Mouse (Mus musculus) heart, embryonic 11.5 days (tissue): ENCODE results near the gene Arhgap35. TPM values are rescaled to one million over a fixed set of nuclear protein-coding genes. Genes with fewer than 3 reads are reported as not detected.
A peak's percentile ranks its signal among the peaks of the same experiment; 100 is the strongest.

Source experiments
- ATAC-seq: fragments of 200-750 bp; cut with Nextera tagmentation; replicated peaks from 2 replicates; pipeline ENCODE4 v1.8.0; 2017; ENCODE audit warnings: moderate library complexity; ENCODE audit not compliant: insufficient number of reproducible peaks, low FRiP score, low TSS enrichment
- H3K27ac ChIP-seq: fragments of 300-500 bp; sonication (generic); 2 replicates; pipeline ENCODE4 v1.5.1; 2014; ENCODE audit warnings: mild to moderate bottlenecking, low read depth, low read length
- H3K27me3 ChIP-seq: fragments of 300-500 bp; sonication (generic); 2 replicates; pipeline ENCODE4 v1.6.1; 2014; ENCODE audit warnings: mild to moderate bottlenecking, low read length, mixed read lengths; ENCODE audit not compliant: control insufficient read depth, insufficient read depth
- H3K36me3 ChIP-seq: fragments of 300-500 bp; sonication (generic); 2 replicates; pipeline ENCODE4 v1.6.1; 2014; ENCODE audit warnings: mild to moderate bottlenecking, low read length, moderate library complexity, mixed read lengths; ENCODE audit not compliant: control insufficient read depth, insufficient read depth
- H3K4me1 ChIP-seq: fragments of 300-500 bp; sonication (generic); 2 replicates; pipeline ENCODE4 v1.6.1; 2014; ENCODE audit warnings: low read length; ENCODE audit not compliant: control insufficient read depth, insufficient read depth
- H3K4me2 ChIP-seq: fragments of 300-500 bp; sonication (generic); 2 replicates; pipeline ENCODE4 v1.6.1; 2014; ENCODE audit warnings: mild to moderate bottlenecking, moderate library complexity
- H3K4me3 ChIP-seq: fragments of 300-500 bp; sonication (generic); 2 replicates; pipeline ENCODE4 v1.5.1; 2014; ENCODE audit warnings: low read depth, low read length
- H3K9ac ChIP-seq: fragments of 300-500 bp; sonication (generic); 2 replicates; pipeline ENCODE4 v1.6.1; 2014; ENCODE audit warnings: mild to moderate bottlenecking, low read depth, low read length, moderate library complexity
- H3K9me3 ChIP-seq: fragments of 300-500 bp; sonication (generic); replicated peaks from 2 replicates; pipeline ENCODE4 v1.6.1; 2016; ENCODE audit warnings: low read length; ENCODE audit not compliant: control insufficient read depth
- WGBS: fragments of 180-500 bp; shearing (Covaris S2); extraction: QIAGEN DNeasy Blood & Tissue Kit; methylation state at CpG from one replicate; pipeline ENCODE4 v1.1.7; 2014; ENCODE audit not compliant: insufficient replicate concordance; 5-methylcytosine and 5-hydroxymethylcytosine counted together
- polyA plus RNA-seq: library from polyadenylated mRNA; unstranded; fragments of >200 nt; fragmentation: Nextera tagmentation; extraction: Ambion mirVana; gene quantifications from 2 replicates; pipeline ENCODE4 v1.2.1, GENCODE M21; 2014

Arhgap35 gene
- polyA plus RNA-seq, 1 experiment from 2014 or later = 15.9 TPM

DNA sequence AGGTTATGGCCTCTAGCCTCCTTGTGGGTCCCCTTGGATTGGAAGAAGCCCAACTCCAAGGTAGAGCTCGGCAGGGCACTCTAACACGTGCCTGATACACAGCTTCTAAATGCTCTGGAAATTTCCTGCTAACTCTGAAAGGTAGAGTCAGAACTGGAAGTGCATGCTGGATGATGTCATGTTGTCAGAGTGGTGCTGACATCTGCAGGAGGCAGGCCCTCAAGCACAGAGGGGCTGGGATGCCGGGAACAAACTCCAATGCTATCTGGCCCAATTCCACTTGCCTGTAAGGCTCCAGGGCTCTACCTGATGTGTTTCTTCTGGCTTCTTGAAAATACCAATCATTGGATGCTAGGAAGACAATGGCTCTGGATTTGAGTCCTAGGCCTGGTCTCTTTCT lies 89.3 kb downstream of the Arhgap35 start:
- H3K27ac ChIP-seq = peak overlapping the region; percentile 47; the same call in 1 of the 2 replicates
- no peak overlapping the region for H3K4me2 ChIP-seq
- no peaks in the 10 kb centered on the region for H3K36me3 ChIP-seq
- H3K27me3 ChIP-seq = no peaks in the 10 kb centered on the region
- no peak overlapping the region for H3K4me3 ChIP-seq
- H3K9me3 ChIP-seq = no peaks in the 10 kb centered on the region
- ATAC-seq = peak; percentile 59; the same call in 1 of the 2 replicates
- peaks cover 8% of the 10 kb centered on the region for H3K4me1 ChIP-seq
- no peak overlapping the region for H3K9ac ChIP-seq
- 34% methylated on average over 3 of the region's 3 CpGs for WGBS

DNA sequence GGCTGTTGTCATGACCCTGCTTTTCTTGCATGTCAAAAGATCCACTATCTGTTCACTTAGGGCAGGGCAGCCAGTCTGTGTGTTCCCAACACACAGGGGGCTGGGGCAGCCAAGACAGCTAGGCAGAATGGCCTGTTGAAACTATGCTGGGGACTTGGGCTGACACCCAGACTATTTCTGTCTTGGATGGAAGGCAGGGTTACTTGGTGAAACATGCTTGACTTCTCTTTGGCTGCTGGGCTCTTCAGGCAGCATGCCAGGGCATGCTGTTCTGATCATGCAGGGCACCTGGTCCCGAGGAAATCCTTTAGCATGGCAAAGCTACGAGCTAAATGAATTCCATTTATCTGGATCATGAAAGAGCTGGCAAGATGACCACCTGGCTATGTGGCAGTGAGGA lies 90.5 kb downstream of the Arhgap35 start:
- Histone ChIP-seq H3K27ac (no peak overlapping the region), H3K9me3 (no peaks in the 10 kb centered on the region), H3K4me3 (no peak overlapping the region), H3K4me2 (no peak overlapping the region), H3K36me3 (no peaks in the 10 kb centered on the region), H3K27me3 (no peaks in the 10 kb centered on the region), H3K9ac (no peak overlapping the region), H3K4me1 (peaks cover 10% of the 10 kb centered on the region)
- ATAC-seq = no peak
- WGBS = 69% methylated on average over 2 of the region's 2 CpGs

DNA sequence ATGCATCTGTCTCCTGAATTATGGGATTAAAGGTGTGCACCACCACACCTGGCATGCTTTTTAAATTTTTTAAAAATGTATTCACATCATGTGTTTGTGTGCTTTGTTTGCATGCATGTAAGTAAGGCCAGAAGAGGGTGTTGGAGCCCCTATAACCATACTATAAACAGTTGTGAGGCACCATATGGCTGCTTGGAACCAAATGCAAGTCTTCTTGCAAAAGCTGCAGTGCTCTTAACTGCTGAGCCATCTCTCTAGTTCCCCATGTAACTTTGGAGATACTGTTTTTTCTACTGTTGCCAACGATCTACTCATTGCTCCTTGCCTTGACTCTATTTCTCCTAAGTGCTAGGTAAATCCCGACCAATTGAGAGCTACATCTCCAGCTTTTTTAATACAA lies 95.5 kb downstream of the Arhgap35 start:
- no peaks in the 10 kb centered on the region for H3K27me3 ChIP-seq
- H3K27ac ChIP-seq = no peak overlapping the region
- peaks cover 9% of the 10 kb centered on the region for H3K4me1 ChIP-seq
- ATAC-seq = no peak
- H3K4me3 ChIP-seq = no peak overlapping the region
- no peak overlapping the region for H3K4me2 ChIP-seq
- no peaks in the 10 kb centered on the region for H3K36me3 ChIP-seq
- H3K9ac ChIP-seq = no peak overlapping the region
- 90% methylated on average over 2 of the region's 2 CpGs for WGBS
- H3K9me3 ChIP-seq = no peaks in the 10 kb centered on the region

DNA sequence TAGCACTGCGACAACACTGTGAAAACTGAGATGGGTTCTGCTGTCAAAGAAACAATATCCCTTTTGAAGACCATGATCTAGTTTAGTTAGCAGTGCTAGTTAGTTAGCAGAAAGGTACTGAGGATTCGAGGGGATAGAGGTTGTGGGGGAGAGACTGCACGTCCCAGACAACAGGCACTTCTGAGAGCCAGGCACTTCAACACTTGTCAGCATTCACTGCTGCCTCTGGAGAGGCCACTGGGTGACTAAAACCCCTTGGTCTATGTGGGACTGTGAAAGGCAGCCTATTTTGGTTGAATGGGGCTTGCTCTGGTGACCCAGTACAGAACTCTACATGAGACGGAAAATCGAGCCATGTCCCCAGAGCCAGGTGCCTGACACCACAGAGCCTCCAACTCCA lies 97.6 kb downstream of the Arhgap35 start:
- ATAC-seq = no peak
- H3K4me2 ChIP-seq = no peak overlapping the region
- no peak overlapping the region for H3K4me3 ChIP-seq

DNA sequence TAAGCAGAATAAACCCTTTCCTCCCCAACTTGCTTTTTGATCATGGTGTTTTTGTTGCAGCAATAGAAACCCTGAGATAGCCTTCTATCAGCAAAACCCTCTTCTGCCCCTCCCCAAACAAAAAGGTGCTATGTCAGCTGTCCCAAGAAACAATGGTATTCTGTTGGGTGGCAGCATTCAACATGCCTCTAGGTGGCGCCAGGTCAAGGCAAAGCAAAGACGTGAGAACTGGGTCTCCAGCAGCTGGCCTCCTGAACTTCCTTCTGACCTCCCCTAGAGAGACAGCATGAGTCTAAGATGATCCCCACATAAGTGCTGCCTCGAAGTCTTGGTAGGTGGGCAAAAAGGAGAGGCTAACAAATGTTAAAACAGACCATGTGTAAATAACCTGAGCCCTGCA lies 107.5 kb downstream of the Arhgap35 start:
- H3K27ac ChIP-seq = no peak overlapping the region
- H3K4me3 ChIP-seq = no peak overlapping the region
- 17% methylated on average over 3 of the region's 3 CpGs for WGBS
- H3K9me3 ChIP-seq = no peaks in the 10 kb centered on the region
- peaks cover 20% of the 10 kb centered on the region for H3K36me3 ChIP-seq
- no peak overlapping the region for H3K4me2 ChIP-seq
- ATAC-seq = no peak
- H3K4me1 ChIP-seq = no peaks in the 10 kb centered on the region
- no peaks in the 10 kb centered on the region for H3K27me3 ChIP-seq
- no peak overlapping the region for H3K9ac ChIP-seq

More for the DNA sequence above, 97.6 kb downstream of the Arhgap35 start:
- Histone ChIP-seq H3K27ac (peak overlapping the region; percentile 64), H3K36me3 (no peaks in the 10 kb centered on the region; the same call in 1 of the 2 replicates), H3K27me3 (no peaks in the 10 kb centered on the region), H3K4me1 (peaks cover 6% of the 10 kb centered on the region), H3K9ac (no peak overlapping the region), H3K9me3 (no peaks in the 10 kb centered on the region)
- WGBS = 61% methylated on average over 5 of the region's 5 CpGs

DNA sequence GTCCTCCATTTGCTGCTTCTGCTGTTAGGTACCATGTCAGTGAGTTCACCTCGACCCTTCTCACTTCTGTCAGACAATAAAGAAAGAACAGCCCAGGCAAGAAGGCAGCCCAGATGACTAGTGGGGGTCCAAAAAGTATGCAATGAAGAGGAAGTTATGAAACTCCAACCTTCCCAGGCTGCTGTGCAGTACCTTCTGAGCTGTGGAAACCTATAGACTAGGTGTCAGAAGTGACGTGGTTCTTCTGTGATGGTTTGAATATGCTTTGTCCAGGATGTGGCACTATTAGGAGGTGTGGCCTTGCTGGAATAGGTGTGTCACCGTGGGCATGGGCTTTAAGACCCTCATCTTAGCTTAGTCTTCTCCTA lies 109.6 kb downstream of the Arhgap35 start:
- Histone ChIP-seq H3K27me3 (no peaks in the 10 kb centered on the region), H3K9ac (no peak overlapping the region), H3K4me1 (no peaks in the 10 kb centered on the region), H3K4me3 (no peak overlapping the region), H3K36me3 (peaks cover 17% of the 10 kb centered on the region; the same call in 1 of the 2 replicates), H3K4me2 (no peak overlapping the region), H3K27ac (no peak overlapping the region), H3K9me3 (no peaks in the 10 kb centered on the region)
- WGBS = 86% methylated on average over 3 of the region's 3 CpGs
- no peak for ATAC-seq

DNA sequence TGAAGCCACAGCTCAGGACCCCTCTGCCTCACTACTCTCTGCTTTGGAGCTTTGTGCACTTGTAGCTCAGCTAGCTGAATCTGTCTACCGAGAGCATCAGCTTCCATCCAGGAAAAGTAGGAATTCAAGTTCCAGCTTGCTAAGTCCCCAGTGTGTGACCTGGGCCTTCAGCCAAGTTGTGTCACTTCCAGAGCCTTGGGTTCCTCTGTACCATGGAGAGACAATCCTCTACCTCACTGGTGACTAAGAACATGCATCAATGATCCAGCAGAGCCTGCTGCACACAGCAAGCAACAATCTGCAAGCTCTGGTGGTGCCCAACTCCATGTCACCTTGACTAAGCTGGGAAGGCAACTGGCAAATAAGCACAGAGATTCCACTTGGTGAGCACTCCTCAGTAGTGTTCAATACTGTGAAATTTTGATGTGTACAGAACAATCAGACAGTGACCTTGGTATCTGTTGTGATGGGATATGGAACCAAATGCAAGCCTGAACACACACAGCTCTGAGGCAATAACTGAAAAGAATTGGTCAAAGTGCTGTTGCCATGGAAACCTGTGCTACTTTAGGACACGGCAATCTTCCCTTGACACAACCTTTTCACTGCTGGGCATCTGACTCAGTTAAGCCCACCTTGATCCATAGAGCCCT lies 110.1 kb downstream of the Arhgap35 start:
- Histone ChIP-seq H3K9me3 (no peaks in the 10 kb centered on the region), H3K4me2 (no peak overlapping the region), H3K27me3 (no peaks in the 10 kb centered on the region), H3K4me3 (no peak overlapping the region), H3K36me3 (peaks cover 17% of the 10 kb centered on the region; the same call in 1 of the 2 replicates), H3K4me1 (no peaks in the 10 kb centered on the region), H3K9ac (no peak overlapping the region), H3K27ac (no peak overlapping the region)
- 87% methylated on average over 2 of the region's 2 CpGs for WGBS
- ATAC-seq = no peak

DNA sequence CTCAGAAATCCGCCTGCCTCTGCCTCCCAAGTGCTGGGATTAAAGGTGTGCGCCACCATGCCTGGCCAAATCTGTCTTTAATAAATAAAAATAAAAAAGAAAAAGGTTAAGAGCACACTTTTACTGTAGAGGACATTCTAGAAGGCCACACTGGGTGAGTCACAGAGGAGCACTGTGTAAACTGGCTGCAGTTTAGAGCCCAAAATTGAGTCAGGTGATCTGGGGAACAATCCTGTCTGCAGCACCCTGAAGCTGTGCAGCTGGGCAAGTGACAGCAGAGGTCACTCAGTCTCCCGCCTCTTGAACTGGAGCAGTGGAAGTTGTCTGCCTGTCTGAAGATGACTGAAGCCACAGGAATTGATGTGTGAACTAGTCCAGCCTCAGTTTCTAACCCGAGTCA lies 113.2 kb downstream of the Arhgap35 start:
- Histone ChIP-seq H3K9ac (no peak overlapping the region), H3K4me2 (no peak overlapping the region), H3K27ac (no peak overlapping the region), H3K27me3 (no peaks in the 10 kb centered on the region), H3K4me3 (no peak overlapping the region), H3K9me3 (no peaks in the 10 kb centered on the region), H3K4me1 (no peaks in the 10 kb centered on the region), H3K36me3 (peaks cover 30% of the 10 kb centered on the region)
- WGBS = 79% methylated on average over 4 of the region's 4 CpGs
- ATAC-seq = no peak

DNA sequence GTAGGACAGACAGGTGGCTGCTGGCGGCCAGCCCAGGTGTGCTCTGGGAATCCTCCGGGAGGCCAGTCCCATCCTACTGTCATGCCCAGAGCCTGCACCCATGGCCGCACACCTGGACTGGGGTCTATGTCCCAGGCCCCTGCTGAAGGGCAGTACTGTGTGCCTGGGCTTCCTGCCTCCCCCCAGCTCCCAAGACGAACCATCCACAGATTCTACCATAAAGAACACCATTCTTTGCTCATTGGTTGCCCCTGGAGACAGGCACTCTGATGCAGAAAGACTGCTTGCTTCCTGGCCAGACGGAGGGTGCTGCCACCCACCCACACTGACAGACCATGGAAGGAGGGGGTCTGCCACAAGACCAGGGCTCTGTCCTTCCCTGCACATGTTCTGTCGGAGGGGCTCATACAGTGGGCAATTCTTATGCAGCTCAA lies 115.1 kb downstream of the Arhgap35 start:
- Histone ChIP-seq H3K36me3 (peaks cover 32% of the 10 kb centered on the region), H3K27me3 (no peaks in the 10 kb centered on the region), H3K4me1 (no peaks in the 10 kb centered on the region), H3K27ac (no peak overlapping the region), H3K4me2 (no peak overlapping the region), H3K4me3 (no peak overlapping the region), H3K9me3 (no peaks in the 10 kb centered on the region), H3K9ac (no peak overlapping the region)
- WGBS = 84% methylated on average over 6 of the region's 6 CpGs
- no peak for ATAC-seq
